Mouse (Mus musculus) ovary, adult 18-20 months (tissue): ENCODE measurements around the gene Zfr2.
A peak's percentile ranks its signal among the peaks of the same experiment; 100 is the strongest.

ENCODE experiments used
- DNase-seq: peaks from one replicate; pipeline ENCODE4 v3.0.0; 2022; ENCODE audit warnings: low spot score, mixed read lengths

Gene Zfr2

GRCm38 (mm10) chr10:81247804-81248203 is 14.8 kb downstream of the Zfr2 start:
- no peak for DNase-seq

DNA sequence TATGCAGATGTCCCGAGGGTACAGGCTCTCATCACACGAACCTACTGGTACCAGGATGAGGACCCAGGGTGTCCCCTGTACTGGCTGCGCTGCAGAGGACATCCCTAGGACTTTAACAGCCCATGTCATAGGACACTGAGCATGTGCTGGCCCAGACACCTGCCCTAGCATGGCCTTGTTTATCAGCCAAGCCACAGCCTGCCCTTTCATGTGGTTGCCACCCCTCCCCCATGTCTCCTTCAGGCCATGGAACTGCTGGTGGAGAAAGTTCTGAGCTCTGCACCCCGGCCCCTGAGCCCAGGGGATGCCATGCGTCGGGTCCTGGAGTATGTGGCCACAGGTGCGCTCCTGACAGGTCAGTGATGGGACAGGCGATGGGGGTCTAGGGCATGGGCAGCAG is 16.5 kb downstream of the Zfr2 start:
- no peak for DNase-seq

- no peak for DNase-seq
These were observed 19.8 kb downstream of the Zfr2 start, which contains the start of gene Matk for GRCm38 (mm10) chr10:81252424-81253419. Gene Matk, plus strand, starts transcription at chr10:81252935.

GRCm38 (mm10) chr10:81254886-81255285 is 21.9 kb downstream of the Zfr2 start:
- no peak for DNase-seq

DNA sequence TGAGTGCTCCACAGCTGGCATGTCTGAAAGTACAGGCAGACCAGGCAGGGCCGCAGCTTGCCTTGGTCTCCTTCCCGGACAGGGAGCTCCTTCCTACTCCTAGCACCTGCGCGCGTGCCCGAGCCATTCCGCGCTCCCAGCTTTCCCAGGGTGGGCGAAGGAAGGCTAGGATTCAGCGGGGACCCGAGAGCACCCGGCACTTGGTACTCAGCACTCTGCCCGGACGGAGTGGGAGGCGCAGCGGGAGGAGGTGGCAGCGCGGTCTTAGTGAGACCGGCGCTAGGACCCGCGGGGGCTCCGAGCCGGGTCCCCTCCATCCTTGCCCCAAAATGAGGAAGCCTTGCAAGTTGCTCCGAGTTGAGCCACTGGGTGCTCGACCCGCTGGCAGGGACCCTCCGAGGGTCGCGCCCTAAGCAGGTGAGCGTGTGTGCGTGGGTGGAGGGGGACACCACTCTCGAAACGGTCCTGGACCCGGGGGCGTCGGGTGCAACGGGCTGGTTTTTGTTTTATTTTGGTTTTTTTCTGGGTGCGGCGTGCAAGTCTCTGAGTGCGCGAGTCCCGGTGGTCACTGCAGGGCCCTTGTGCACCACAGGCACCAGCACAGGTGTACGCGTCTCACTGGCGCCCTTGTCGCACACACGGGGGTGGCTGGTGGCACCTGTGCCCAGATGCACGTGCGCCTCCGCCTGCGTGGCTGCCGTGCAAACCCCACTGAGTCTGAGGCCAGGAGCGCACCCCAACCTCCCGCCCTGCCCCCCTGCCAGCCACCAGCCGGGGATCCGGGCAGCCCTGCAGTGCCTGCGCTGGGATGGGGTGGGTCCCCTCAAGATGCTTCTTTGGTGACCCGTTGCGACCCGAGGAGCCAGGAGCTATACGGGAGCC is 24.4 kb downstream of the Zfr2 start:
- no peak for DNase-seq

DNA sequence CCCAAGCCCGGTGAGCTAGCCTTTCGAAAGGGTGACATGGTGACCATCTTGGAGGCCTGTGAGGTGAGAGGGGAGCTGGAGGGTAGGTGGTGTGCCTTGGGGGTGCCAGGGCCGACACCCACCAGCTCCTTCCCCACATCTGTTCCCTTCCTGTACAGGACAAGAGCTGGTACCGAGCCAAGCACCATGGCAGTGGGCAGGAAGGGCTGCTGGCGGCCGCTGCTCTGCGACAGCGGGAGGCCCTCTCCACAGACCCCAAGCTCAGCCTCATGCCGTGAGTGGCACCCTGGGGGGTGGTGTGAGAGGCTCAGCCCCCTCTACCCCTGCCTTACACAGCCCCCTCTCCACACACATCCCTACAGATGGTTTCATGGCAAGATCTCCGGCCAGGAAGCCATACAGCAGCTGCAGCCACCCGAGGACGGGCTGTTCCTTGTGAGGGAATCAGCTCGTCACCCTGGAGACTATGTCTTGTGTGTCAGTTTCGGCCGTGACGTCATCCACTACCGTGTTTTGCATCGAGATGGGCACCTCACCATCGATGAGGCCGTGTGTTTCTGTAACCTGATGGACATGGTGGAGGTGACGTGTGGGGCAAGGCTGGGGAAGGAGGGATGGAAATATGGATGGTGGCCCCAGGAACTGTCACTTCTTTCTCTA is 26.4 kb downstream of the Zfr2 start:
- DNase-seq, result no peak

DNA sequence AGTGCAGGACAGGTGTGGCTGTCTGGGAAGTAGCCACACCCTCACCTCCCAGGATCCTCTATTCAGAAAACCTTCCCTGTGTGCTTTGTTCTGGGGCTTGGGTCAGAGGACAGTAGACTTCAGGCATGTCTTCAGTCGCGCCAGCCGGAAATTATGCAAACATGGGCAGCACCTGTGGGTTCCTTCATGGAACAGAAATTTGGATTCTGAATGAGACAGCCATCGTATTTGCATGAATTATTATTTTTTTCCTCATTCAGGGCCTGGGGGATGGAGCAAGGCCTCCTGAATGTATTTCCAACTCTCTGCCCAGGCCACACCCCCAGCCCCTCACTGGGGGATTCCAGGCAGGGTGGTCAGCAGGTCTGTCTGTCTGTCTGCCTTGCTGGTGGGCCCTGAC is 28.1 kb downstream of the Zfr2 start:
- DNase-seq, result no peak

GRCm38 (mm10) chr10:81265540-81265939 is 32.6 kb downstream of the Zfr2 start:
- DNase-seq, result no peak

DNA sequence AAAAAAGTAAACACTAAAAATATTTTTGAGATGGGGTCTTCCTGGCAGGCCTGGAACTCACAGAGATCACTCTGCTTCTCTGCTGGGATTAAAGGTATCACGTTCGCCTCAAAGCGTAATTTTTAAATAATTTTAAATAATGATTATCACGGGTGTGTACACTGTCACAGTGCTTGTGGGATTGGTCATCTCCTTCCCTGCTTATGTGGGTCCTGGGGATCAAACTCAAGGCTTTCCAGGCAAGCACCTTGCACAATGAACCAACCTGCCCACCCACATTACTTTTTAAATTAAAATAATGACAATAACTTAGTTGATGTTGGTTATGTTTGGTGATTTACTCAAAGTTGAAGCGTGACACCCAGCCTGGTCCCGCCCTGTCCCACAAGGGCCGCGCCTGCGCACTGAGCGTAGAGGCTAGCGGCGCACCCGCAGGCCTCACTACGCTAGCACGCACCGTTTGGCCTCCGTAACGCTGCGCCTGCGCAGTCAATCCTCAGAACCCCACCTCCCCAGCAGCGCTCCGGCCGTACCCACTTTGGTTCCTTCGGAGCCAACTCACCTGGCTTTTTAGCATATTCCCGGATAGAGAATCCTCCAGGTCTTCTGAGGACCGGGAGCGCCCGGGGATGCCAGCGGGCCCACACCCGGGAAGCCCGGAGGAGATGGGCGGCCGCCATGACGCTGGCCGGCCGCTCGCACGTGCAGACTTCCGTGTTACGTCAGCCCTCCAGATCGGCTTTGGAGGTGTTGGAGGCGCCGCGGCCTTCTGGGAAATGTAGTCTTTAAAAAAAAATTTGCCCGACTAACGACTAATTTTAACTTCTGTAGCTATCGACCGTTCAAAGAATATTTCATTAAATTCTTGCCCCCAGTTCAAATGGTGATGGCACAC is 33.5 kb downstream of the Zfr2 start, which contains the start of the genes Mrpl54 and Apba3:
Gene Mrpl54, minus strand, starts transcription at position 724 of the 895 bp plus-strand sequence.
Gene Apba3, plus strand, starts transcription at position 750 of the 895 bp plus-strand sequence.
- DNase-seq, result peak; percentile 92

- peak; percentile 81 for DNase-seq
These were observed 35.1 kb downstream of the Zfr2 start for GRCm38 (mm10) chr10:81268056-81268455.

- DNase-seq, result no peak
These were observed 35.9 kb downstream of the Zfr2 start for GRCm38 (mm10) chr10:81268643-81269412.

- DNase-seq, result no peak
These were observed 39.4 kb downstream of the Zfr2 start for GRCm38 (mm10) chr10:81272356-81272755.

- DNase-seq, result no peak
These were observed 40.9 kb downstream of the Zfr2 start for GRCm38 (mm10) chr10:81273842-81274241.

GRCm38 (mm10) chr10:81277676-81278075 is 44.7 kb downstream of the Zfr2 start:
- DNase-seq, result no peak

- DNase-seq, result no peak
These were observed 46.5 kb downstream of the Zfr2 start for GRCm38 (mm10) chr10:81279496-81279895.

GRCm38 (mm10) chr10:81284189-81284588 is 51.2 kb downstream of the Zfr2 start:
- DNase-seq, result no peak

DNA sequence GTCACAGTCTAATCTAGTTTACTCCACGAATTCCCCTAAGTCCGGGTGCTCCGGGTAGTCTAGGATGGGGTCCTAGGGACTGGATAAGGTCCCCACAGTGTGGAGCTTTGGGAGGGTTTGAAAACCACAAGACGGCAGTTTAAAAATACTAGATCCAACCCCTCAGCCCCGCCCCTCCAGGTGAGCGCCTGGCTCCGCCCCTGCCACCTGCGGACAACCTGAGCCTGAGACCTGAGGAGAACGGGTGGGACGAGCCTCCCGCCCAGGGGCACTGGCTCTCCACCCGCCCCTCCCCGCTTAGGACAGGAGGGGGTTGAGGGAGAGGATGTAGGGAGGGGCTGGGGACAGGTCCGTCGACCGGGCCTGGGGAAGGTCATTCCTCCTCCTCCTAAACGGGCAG is 51.8 kb downstream of the Zfr2 start:
- no peak for DNase-seq

DNA sequence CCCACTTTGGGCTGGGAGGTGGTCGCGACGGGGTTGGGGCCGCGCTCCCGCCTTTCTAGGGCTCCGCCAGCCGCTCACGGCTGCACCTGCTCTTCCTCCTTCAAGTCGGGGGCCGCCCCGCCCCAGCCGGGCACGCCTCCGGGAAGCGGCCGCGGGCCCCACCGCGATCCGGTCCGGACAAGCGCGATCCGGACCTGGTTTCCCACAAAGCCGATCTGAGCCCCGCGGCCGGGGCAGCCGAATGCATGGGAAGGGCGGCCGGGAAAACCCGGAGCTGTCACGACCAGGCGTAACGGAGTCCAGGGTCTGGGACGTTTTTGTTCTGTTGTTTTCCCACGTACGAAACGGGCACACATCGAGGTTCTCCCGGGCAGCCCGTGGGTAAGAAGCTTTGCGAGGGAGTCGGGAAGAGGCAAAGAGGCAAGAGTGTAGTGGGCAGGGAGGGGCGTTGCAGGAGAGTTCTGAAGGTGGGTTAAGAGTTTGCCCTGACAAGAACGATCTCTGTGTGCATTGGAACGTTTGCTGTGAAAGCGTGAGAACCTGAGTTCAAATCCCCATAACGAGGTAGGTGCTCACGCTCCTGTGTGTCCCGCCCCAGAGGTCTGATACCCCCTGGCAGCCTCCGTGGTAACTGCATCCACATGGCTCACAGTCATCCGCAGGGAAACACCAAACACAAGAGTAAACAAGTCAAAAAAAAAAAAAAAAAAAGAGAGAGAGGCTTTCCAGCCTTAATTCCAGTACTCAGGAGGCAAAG is 52.9 kb downstream of the Zfr2 start:
- DNase-seq, result peak; percentile 75

GRCm38 (mm10) chr10:81286586-81286985 is 53.6 kb downstream of the Zfr2 start:
- DNase-seq, result no peak
